In the genomic region with DNA sequence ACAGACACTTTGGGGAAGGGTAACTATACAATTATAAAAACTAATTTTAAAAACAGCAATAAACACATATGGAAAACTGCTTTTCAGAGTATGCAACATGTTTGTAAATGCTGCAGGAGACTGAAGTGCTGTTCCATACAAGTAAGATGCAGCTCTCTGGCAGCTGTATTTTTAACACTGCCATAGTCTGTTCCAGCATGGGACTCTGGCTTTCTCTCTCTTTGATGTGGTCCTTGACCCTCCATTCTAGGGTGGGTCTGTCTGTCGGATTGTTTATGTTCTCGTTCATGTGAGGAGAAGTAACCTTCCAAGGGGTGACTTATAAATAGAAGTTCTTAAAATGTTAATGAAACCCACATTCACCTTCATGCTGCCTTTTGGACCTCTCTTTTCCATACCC, we compare ENCODE assay signal across 18 mouse cellular contexts.
"Had no signal": no experiment of that assay in that cellular context is flagged by ENCODE, and none has a peak within 500 bp of the region (broad histone marks: within the 10 kb centered on the region; RNA-seq: fewer than 3 reads in every experiment).

No protein-coding gene starts in this region.

- H3K4me3 ChIP-seq: layer of hippocampus, adult 2 months; limb, embryonic 12.5 days; liver, embryonic 13.5 days; midbrain, embryonic 12.5 days; myocyte; neural tube, embryonic 13.5 days had no signal

- DNase-seq: kidney, adult 11 months; kidney, adult 9 months; kidney, postnatal 25 days; layer of hippocampus, adult 9-11 months; liver, embryonic 13.5 days; lung, adult 2 months; lung, postnatal 14 days; lung, postnatal 4 days; retina, postnatal 1 day; thymus, adult 18-20 months; thymus, postnatal 36 days had no signal

- ATAC-seq: midbrain, embryonic 16.5 days had no signal

- H3K27ac ChIP-seq: kidney, postnatal 0 days; layer of hippocampus, adult 2 months; limb, embryonic 12.5 days; liver, embryonic 13.5 days; midbrain, embryonic 12.5 days; neural tube, embryonic 13.5 days had no signal

- H3K36me3 ChIP-seq: limb, embryonic 12.5 days; liver, embryonic 13.5 days; midbrain, embryonic 12.5 days; neural tube, embryonic 13.5 days had no signal

- H3K9me3 ChIP-seq: limb, embryonic 12.5 days; liver, embryonic 13.5 days; midbrain, embryonic 12.5 days; neural tube, embryonic 13.5 days had no signal

- H3K9ac ChIP-seq: limb, embryonic 12.5 days; liver, embryonic 13.5 days; midbrain, embryonic 12.5 days; neural tube, embryonic 13.5 days had no signal

- H3K27me3 ChIP-seq: limb, embryonic 12.5 days; liver, embryonic 13.5 days; neural tube, embryonic 13.5 days had no signal

- H3K4me1 ChIP-seq: liver, embryonic 13.5 days had no signal

- H3K4me2 ChIP-seq: limb, embryonic 12.5 days; liver, embryonic 13.5 days; midbrain, embryonic 12.5 days; neural tube, embryonic 13.5 days had no signal
